Mouse (Mus musculus): ENCODE measurements around the gene Tbcd. TPM values are rescaled to one million over a fixed set of nuclear protein-coding genes. Genes with fewer than 3 reads are reported as not detected.

The Tbcd gene
- total and polyA plus RNA-seq, 3 experiments: 5.8 to 47.6 (median 40.0) TPM

DNA sequence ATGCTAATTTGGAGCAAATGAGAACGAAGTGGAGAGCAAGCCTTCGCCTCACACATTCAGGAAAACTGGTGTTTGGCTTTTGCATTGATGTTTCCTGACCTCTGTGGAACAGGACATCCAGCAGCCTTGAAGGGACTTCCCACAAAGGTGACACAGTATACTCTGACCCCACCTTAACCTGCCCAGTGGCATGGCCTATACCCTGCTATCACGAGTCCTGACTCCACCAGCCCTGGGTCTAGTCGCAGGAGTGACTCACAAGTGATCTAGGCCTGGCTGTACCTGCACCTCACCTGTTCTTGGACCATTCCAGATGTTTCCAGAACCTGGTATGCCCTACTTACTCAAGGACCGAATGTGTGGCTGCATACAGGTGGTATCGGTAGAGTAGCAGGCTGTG is 177.8 kb downstream of the Tbcd start:
- H3K4me1 ChIP-seq (ENCODE audit: insufficient read depth, low read depth, low read length): no peaks in the 10 kb centered on the region
- no peaks in the 10 kb centered on the region for H3K27me3 ChIP-seq (ENCODE audit: insufficient read depth, low read length)
- no peak overlapping the region for H3K4me3 ChIP-seq (ENCODE audit: low read depth, low read length)
- peaks cover 79% of the 10 kb centered on the region for H3K36me3 ChIP-seq (replicated peaks)
- no peaks in the 10 kb centered on the region for H3K9me3 ChIP-seq (replicated peaks)
- no peak for DNase-seq (ENCODE audit: low spot score)
- TF ChIP-seq CTCF (IDR thresholded peaks at IDR 0.05; ENCODE audit: low read depth, low read length) (no peak), GATA1 (IDR thresholded peaks at IDR 0.05; ENCODE audit: borderline replicate concordance, low read length) (no peak), TAL1 (conservative IDR thresholded peaks at IDR 0.05; ENCODE audit: low read depth, low read length) (no peak), GATA2 (IDR thresholded peaks at IDR 0.05; ENCODE audit: borderline replicate concordance, low read depth, low read length) (no peak), POLR2AphosphoS5 (IDR thresholded peaks at IDR 0.05; ENCODE audit: insufficient replicate concordance, low read depth, low read length) (no peak)
- ATAC-seq (ENCODE audit: extremely low read depth, insufficient number of reproducible peaks, low FRiP score, poor library complexity, severe bottlenecking): no peak

GRCm38 (mm10) chr11:121630406-121630805 is 178.7 kb downstream of the Tbcd start:
- no peak for TF ChIP-seq GATA2 (IDR thresholded peaks at IDR 0.05; ENCODE audit: borderline replicate concordance, low read depth, low read length)
- no peak; the same call in 1 of the 2 replicates for TF ChIP-seq CTCF (IDR thresholded peaks at IDR 0.05; ENCODE audit: low read depth, low read length)
- TF ChIP-seq GATA1 (IDR thresholded peaks at IDR 0.05; ENCODE audit: borderline replicate concordance, low read length): no peak
- TF ChIP-seq POLR2AphosphoS5 (IDR thresholded peaks at IDR 0.05; ENCODE audit: insufficient replicate concordance, low read depth, low read length): no peak
- TF ChIP-seq TAL1 (conservative IDR thresholded peaks at IDR 0.05; ENCODE audit: low read depth, low read length): no peak
- peaks cover 82% of the 10 kb centered on the region for H3K36me3 ChIP-seq (replicated peaks)
- ATAC-seq (ENCODE audit: extremely low read depth, insufficient number of reproducible peaks, low FRiP score, poor library complexity, severe bottlenecking) (no peak), DNase-seq (ENCODE audit: low spot score) (no peak)
- H3K4me3 ChIP-seq (ENCODE audit: low read depth, low read length): no peak overlapping the region
- H3K9me3 ChIP-seq (replicated peaks): no peaks in the 10 kb centered on the region
- H3K4me1 ChIP-seq (ENCODE audit: insufficient read depth, low read depth, low read length): no peaks in the 10 kb centered on the region
- no peaks in the 10 kb centered on the region for H3K27me3 ChIP-seq (ENCODE audit: insufficient read depth, low read length)

- no peaks in the 10 kb centered on the region for H3K9me3 ChIP-seq (replicated peaks)
- H3K27me3 ChIP-seq (ENCODE audit: insufficient read depth, low read length): no peaks in the 10 kb centered on the region
- peaks cover 83% of the 10 kb centered on the region for H3K36me3 ChIP-seq (replicated peaks)
- H3K4me3 ChIP-seq (ENCODE audit: low read depth, low read length): no peak overlapping the region
- no peak for ATAC-seq (ENCODE audit: extremely low read depth, insufficient number of reproducible peaks, low FRiP score, poor library complexity, severe bottlenecking)
- H3K4me1 ChIP-seq (ENCODE audit: insufficient read depth, low read depth, low read length): no peaks in the 10 kb centered on the region
- TF ChIP-seq GATA1 (IDR thresholded peaks at IDR 0.05; ENCODE audit: borderline replicate concordance, low read length) (no peak), CTCF (IDR thresholded peaks at IDR 0.05; ENCODE audit: low read depth, low read length) (no peak), POLR2AphosphoS5 (IDR thresholded peaks at IDR 0.05; ENCODE audit: insufficient replicate concordance, low read depth, low read length) (no peak), GATA2 (IDR thresholded peaks at IDR 0.05; ENCODE audit: borderline replicate concordance, low read depth, low read length) (no peak), TAL1 (conservative IDR thresholded peaks at IDR 0.05; ENCODE audit: low read depth, low read length) (no peak)
- DNase-seq (ENCODE audit: low spot score): no peak
These were observed 179.7 kb downstream of the Tbcd start for GRCm38 (mm10) chr11:121631410-121631809.

GRCm38 (mm10) chr11:121636646-121637045 is 184.9 kb downstream of the Tbcd start:
- H3K9me3 ChIP-seq (replicated peaks): no peaks in the 10 kb centered on the region
- peaks cover 65% of the 10 kb centered on the region for H3K36me3 ChIP-seq (replicated peaks)
- no peak for DNase-seq (ENCODE audit: low spot score)
- H3K27me3 ChIP-seq (ENCODE audit: insufficient read depth, low read length): no peaks in the 10 kb centered on the region
- no peak for ATAC-seq (ENCODE audit: extremely low read depth, insufficient number of reproducible peaks, low FRiP score, poor library complexity, severe bottlenecking)
- no peak overlapping the region for H3K4me3 ChIP-seq (ENCODE audit: low read depth, low read length)
- no peaks in the 10 kb centered on the region for H3K4me1 ChIP-seq (ENCODE audit: insufficient read depth, low read depth, low read length)
- TF ChIP-seq GATA1 (IDR thresholded peaks at IDR 0.05; ENCODE audit: borderline replicate concordance, low read length) (no peak), GATA2 (IDR thresholded peaks at IDR 0.05; ENCODE audit: borderline replicate concordance, low read depth, low read length) (no peak), CTCF (IDR thresholded peaks at IDR 0.05; ENCODE audit: low read depth, low read length) (no peak), TAL1 (conservative IDR thresholded peaks at IDR 0.05; ENCODE audit: low read depth, low read length) (no peak), POLR2AphosphoS5 (IDR thresholded peaks at IDR 0.05; ENCODE audit: insufficient replicate concordance, low read depth, low read length) (no peak)

GRCm38 (mm10) chr11:121641501-121642145 is 189.9 kb downstream of the Tbcd start:
- H3K4me1 ChIP-seq (ENCODE audit: insufficient read depth, low read depth, low read length): peaks cover 3% of the 10 kb centered on the region; the same call in 1 of the 2 replicates
- H3K4me3 ChIP-seq (ENCODE audit: low read depth, low read length): no peak overlapping the region
- DNase-seq (ENCODE audit: low spot score) (no peak), ATAC-seq (ENCODE audit: extremely low read depth, insufficient number of reproducible peaks, low FRiP score, poor library complexity, severe bottlenecking) (no peak)
- TF ChIP-seq TAL1 (conservative IDR thresholded peaks at IDR 0.05; ENCODE audit: low read depth, low read length): no peak
- TF ChIP-seq GATA1 (IDR thresholded peaks at IDR 0.05; ENCODE audit: borderline replicate concordance, low read length): no peak
- TF ChIP-seq CTCF (IDR thresholded peaks at IDR 0.05; ENCODE audit: low read depth, low read length): no peak
- TF ChIP-seq POLR2AphosphoS5 (IDR thresholded peaks at IDR 0.05; ENCODE audit: insufficient replicate concordance, low read depth, low read length): no peak
- no peak for TF ChIP-seq GATA2 (IDR thresholded peaks at IDR 0.05; ENCODE audit: borderline replicate concordance, low read depth, low read length)
- H3K27me3 ChIP-seq (ENCODE audit: insufficient read depth, low read length): no peaks in the 10 kb centered on the region
- H3K9me3 ChIP-seq (replicated peaks): no peaks in the 10 kb centered on the region
- H3K36me3 ChIP-seq (replicated peaks): peaks cover 57% of the 10 kb centered on the region

DNA sequence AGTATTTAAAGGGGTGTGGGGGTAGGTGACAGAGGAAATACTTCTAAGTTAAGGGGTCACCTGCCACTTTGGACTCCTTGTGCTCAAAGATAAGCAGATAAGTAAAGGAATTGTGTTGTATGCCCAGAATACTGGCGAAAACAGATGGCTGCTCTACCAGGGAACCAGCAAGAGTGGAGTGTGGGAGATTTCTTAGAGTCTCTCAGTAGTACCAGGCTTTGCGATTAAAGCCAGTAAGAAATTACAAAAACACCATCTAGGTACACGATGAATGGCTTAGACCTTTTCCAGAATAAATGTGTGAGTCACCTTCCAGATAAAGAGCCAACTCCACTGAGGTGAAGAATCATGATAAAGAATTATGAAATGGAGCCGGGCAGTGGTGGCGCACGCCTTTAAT is 193.6 kb downstream of the Tbcd start:
- no peak for TF ChIP-seq POLR2AphosphoS5 (IDR thresholded peaks at IDR 0.05; ENCODE audit: insufficient replicate concordance, low read depth, low read length)
- TF ChIP-seq GATA1 (IDR thresholded peaks at IDR 0.05; ENCODE audit: borderline replicate concordance, low read length): no peak
- TF ChIP-seq GATA2 (IDR thresholded peaks at IDR 0.05; ENCODE audit: borderline replicate concordance, low read depth, low read length): no peak
- TF ChIP-seq CTCF (IDR thresholded peaks at IDR 0.05; ENCODE audit: low read depth, low read length): no peak
- no peak for TF ChIP-seq TAL1 (conservative IDR thresholded peaks at IDR 0.05; ENCODE audit: low read depth, low read length)
- Histone ChIP-seq H3K27me3 (ENCODE audit: insufficient read depth, low read length) (no peaks in the 10 kb centered on the region), H3K36me3 (replicated peaks) (peaks cover 70% of the 10 kb centered on the region), H3K9me3 (replicated peaks) (no peaks in the 10 kb centered on the region), H3K4me3 (ENCODE audit: low read depth, low read length) (no peak overlapping the region), H3K4me1 (ENCODE audit: insufficient read depth, low read depth, low read length) (peaks cover 3% of the 10 kb centered on the region; the same call in 1 of the 2 replicates)
- DNase-seq (ENCODE audit: low spot score): no peak
- no peak for ATAC-seq (ENCODE audit: extremely low read depth, insufficient number of reproducible peaks, low FRiP score, poor library complexity, severe bottlenecking)
